Mouse (Mus musculus) C2C12 (cell line): ENCODE measurements around the gene Hist1h2ai.
"Not testable (repeated sequence)": the region's sequence is repeated elsewhere in the genome, so short reads cannot be mapped to it uniquely, and the experiment has no call there.

Source experiments
- CTCF ChIP-seq: IDR thresholded peaks from one replicate; pipeline ENCODE4 v1.5.1; 2011; ENCODE audit not compliant: control insufficient read depth, insufficient read depth, insufficient read length
- MAX ChIP-seq: IDR thresholded peaks from one replicate; pipeline ENCODE4 v1.6.1; 2011; ENCODE audit warnings: mild to moderate bottlenecking, control low read depth
- USF1 ChIP-seq: IDR thresholded peaks from one replicate; pipeline ENCODE4 v1.6.1; 2011; ENCODE audit warnings: low read depth, mild to moderate bottlenecking, control low read depth, moderate library complexity

GRCm38 (mm10) chr13:21750159-21751017 is 34.2 kb downstream of the Hist1h2ai start, which contains the start of gene Hist1h4k:
- TF ChIP-seq CTCF, MAX, USF1: not testable (repeated sequence)
